Mouse (Mus musculus): Measurements from ENCODE around the gene Ttc28.

- no peak for TF ChIP-seq GATA1 (IDR thresholded peaks at IDR 0.05; ENCODE audit: borderline replicate concordance, low read length)
- TF ChIP-seq FLI1 (IDR thresholded peaks at IDR 0.05; ENCODE audit: low read length) = no peak
These were observed 263.2 kb downstream of the Ttc28 start for GRCm38 (mm10) chr5:111142837-111143236.
